Mouse (Mus musculus): Measurements from ENCODE around the gene Edc4. TPM values are rescaled to one million over a fixed set of nuclear protein-coding genes. Genes with fewer than 3 reads are reported as not detected.
A peak's percentile ranks its signal among the peaks of the same experiment; 100 is the strongest.

Edc4 gene
- total RNA-seq, 2 experiments from 2014 or later: 56.9 to 68.4 TPM

GRCm38 (mm10) chr8:105935105-105935504 is 54.4 kb downstream of the Edc4 start:
- intact Hi-C loops (cut with DNase I): no loop called here
- no peak for DNase-seq (ENCODE audit: low spot score in 2 of 2)

GRCm38 (mm10) chr8:105935863-105936603 is 55.4 kb downstream of the Edc4 start:
- intact Hi-C loops (cut with DNase I): no loop called here
- DNase-seq (ENCODE audit: low spot score in 2 of 2): no peak

GRCm38 (mm10) chr8:105936866-105937475 is 56.3 kb downstream of the Edc4 start:
- intact Hi-C loops (cut with DNase I): no loop called here
- DNase-seq (ENCODE audit: low spot score in 2 of 2): peak; percentile 87 to 90

GRCm38 (mm10) chr8:105937496-105938305 is 57.0 kb downstream of the Edc4 start:
- peak; percentile 61 to 62 for DNase-seq (ENCODE audit: low spot score in 2 of 2)
- intact Hi-C loops (cut with DNase I): loop anchor here (2.0 kb wide), 1 partner anchor 27 kb away; no protein-coding TSS in a partner anchor

- no peak for DNase-seq (ENCODE audit: low spot score in 2 of 2)
- intact Hi-C loops (cut with DNase I): loop anchor here (2.0 kb wide), 1 partner anchor 27 kb away; no protein-coding TSS in a partner anchor
Observed at GRCm38 (mm10) chr8:105938306-105938669, 57.6 kb downstream of the Edc4 start, which contains the start of gene Psmb10. TSS of gene Psmb10 (minus strand) at chr8:105938444.

- intact Hi-C loops (cut with DNase I): no loop called here
- DNase-seq (ENCODE audit: low spot score in 2 of 2): no peak
Observed at GRCm38 (mm10) chr8:105942026-105942425, 61.3 kb downstream of the Edc4 start.

- DNase-seq (ENCODE audit: low spot score in 2 of 2): no peak
- intact Hi-C loops (cut with DNase I): no loop called here
Observed at GRCm38 (mm10) chr8:105942542-105942941, 61.9 kb downstream of the Edc4 start.

- intact Hi-C loops (cut with DNase I): no loop called here
- no peak for DNase-seq (ENCODE audit: low spot score in 2 of 2)
Observed at GRCm38 (mm10) chr8:105943321-105943739, 62.6 kb downstream of the Edc4 start, which contains the start of gene Lcat. TSS of gene Lcat (minus strand) at chr8:105943382.

Other genes starting within 250 kb of the Edc4 start
- gene Ctcf, start 244.3 kb upstream of the Edc4 start, total RNA-seq (2021): 10 to 100 TPM; 61.2 to 77.2 TPM
- gene Agrp, start 243.5 kb upstream of the Edc4 start, total RNA-seq (2021): not detected
- 10 to 100 TPM; 56.3 to 66.3 TPM for gene Carmil2, start 194.6 kb upstream of the Edc4 start, total RNA-seq (2021)
- 10 to 100 TPM; 45.8 to 50.6 TPM for gene Acd, start 179.8 kb upstream of the Edc4 start, total RNA-seq (2021)
- gene Pard6a, start 179.7 kb upstream of the Edc4 start, total RNA-seq (2021): 10 to 100 TPM; 45.5 to 53.6 TPM
- gene 4933405L10Rik, start 173.2 kb upstream of the Edc4 start, total RNA-seq (2021): not detected
- 10 to 100 TPM in 1 of 2 experiments, 1 to 10 TPM in 1; 9.9 to 10.7 TPM for gene Enkd1, start 172.7 kb upstream of the Edc4 start, total RNA-seq (2021)
- 10 to 100 TPM; 25.4 to 26.3 TPM for gene Gfod2, start 122.2 kb upstream of the Edc4 start, total RNA-seq (2021)
- 10 to 100 TPM; 22.1 to 25.1 TPM for gene Ranbp10, start 53.5 kb upstream of the Edc4 start, total RNA-seq (2021)
- not detected for gene Tsnaxip1, start 53.1 kb upstream of the Edc4 start, total RNA-seq (2021)
- 10 to 100 TPM; 15.2 to 18.0 TPM for gene Cenpt, start 27.6 kb upstream of the Edc4 start, total RNA-seq (2021)
- 10 to 100 TPM; 38.9 to 44.8 TPM for gene Thap11, start 25.7 kb upstream of the Edc4 start, total RNA-seq (2021)
- 10 to 100 TPM; 25.7 to 35.4 TPM for gene Nutf2, start 20.3 kb upstream of the Edc4 start, total RNA-seq (2021)
- 1 to 10 TPM; 2.8 to 5.3 TPM for gene Nrn1l, start 12.7 kb downstream of the Edc4 start, total RNA-seq (2021)
- gene Pskh1, start 19.6 kb downstream of the Edc4 start, total RNA-seq (2021): 1 to 10 TPM; 8.6 to 9.7 TPM
- 1 to 10 TPM in 1 of 2 experiments, under 1 TPM in 1; 0.79 to 1.9 TPM for gene Ctrl, start 53.0 kb downstream of the Edc4 start, total RNA-seq (2021)
- 100 to 1,000 TPM in 1 of 2 experiments, 10 to 100 TPM in 1; 80.6 to 117 TPM for gene Psmb10, start 57.6 kb downstream of the Edc4 start, total RNA-seq (2021)
- gene Lcat, start 62.5 kb downstream of the Edc4 start, total RNA-seq (2021): 10 to 100 TPM; 26.7 to 29.0 TPM
- 10 to 100 TPM; 18.6 to 20.0 TPM for gene Slc12a4, start 85.2 kb downstream of the Edc4 start, total RNA-seq (2021)
- gene Dpep3, start 98.5 kb downstream of the Edc4 start, total RNA-seq (2021): not detected
- 10 to 100 TPM; 16.4 to 19.3 TPM for gene Dus2, start 110.5 kb downstream of the Edc4 start, total RNA-seq (2021)
- gene Dpep2nb, start 125.1 kb downstream of the Edc4 start, total RNA-seq (2021): under 1 TPM; 0.30 to 0.36 TPM
- gene Ddx28, start 131.0 kb downstream of the Edc4 start, total RNA-seq (2021): 10 to 100 TPM; 14.0 to 16.3 TPM
- gene Nfatc3, start 178.0 kb downstream of the Edc4 start, total RNA-seq (2021): 10 to 100 TPM; 10.7 to 13.3 TPM